Mouse (Mus musculus): ENCODE measurements around the gene Mast4. TPM values are rescaled to one million over a fixed set of nuclear protein-coding genes. Genes with fewer than 3 reads are reported as not detected.

Gene Mast4
- total and polyA plus RNA-seq, 3 experiments = 2.7 to 7.0 TPM; not detected in 1

GRCm38 (mm10) chr13:102728035-102728434, 606.3 kb downstream of the Mast4 start:
- DNase-seq (ENCODE audit: low read depth, low spot score) = peak; percentile 82
- no peaks in the 10 kb centered on the region for H3K79me2 ChIP-seq (ENCODE audit: control insufficient read depth, insufficient read depth, low read length, poor library complexity)
- peaks cover 0 to 17% of the 10 kb centered on the region in 2 experiments; a peak in 2 of 4 replicates for H3K36me3 ChIP-seq (ENCODE audit: control insufficient read depth in 1 of 2, insufficient read depth in 2 of 2, low read length in 2 of 2)
- peaks cover 10 to 13% of the 10 kb centered on the region in 2 experiments for H3K4me1 ChIP-seq (ENCODE audit: control insufficient read depth in 1 of 2, insufficient read depth in 2 of 2, low read length in 2 of 2)
- peak overlapping the region; percentile 24; the same call in 1 of the 2 replicates for H3K9ac ChIP-seq (ENCODE audit: control insufficient read depth, low read depth, low read length, poor library complexity, severe bottlenecking)
- TF ChIP-seq MXI1 (IDR thresholded peaks at IDR 0.05; ENCODE audit: low read depth, low read length) = peak; percentile 24; the same call in 1 of the 2 replicates
- TF ChIP-seq TBP (IDR thresholded peaks at IDR 0.05; ENCODE audit: low read depth, low read length) = 0 out of 2 replicates have a peak, but pooled peaks have one; percentile 44
- TF ChIP-seq POLR2A (IDR thresholded peaks at IDR 0.05; ENCODE audit: control insufficient read depth in 1 of 2, insufficient read depth in 1 of 2, low read depth in 1 of 2, low read length in 2 of 2, poor library complexity in 1 of 2) = no peak
- 0 out of 2 replicates have a peak, but pooled peaks have one; percentile 26 for TF ChIP-seq TCF12 (IDR thresholded peaks at IDR 0.05; ENCODE audit: low read depth, low read length)
- 0 out of 2 replicates have a peak, but pooled peaks have one; percentile 8 for TF ChIP-seq SMC3 (IDR thresholded peaks at IDR 0.05; ENCODE audit: low read depth, low read length)
- TF ChIP-seq JUND (IDR thresholded peaks at IDR 0.05; ENCODE audit: low read depth, low read length) = no peak
- TF ChIP-seq MAX (IDR thresholded peaks at IDR 0.05; ENCODE audit: low read length) = no peak
- TF ChIP-seq CHD1 (IDR thresholded peaks at IDR 0.05; ENCODE audit: low read depth, low read length) = no peak
- TF ChIP-seq ETS1 (IDR thresholded peaks at IDR 0.05; ENCODE audit: low read depth, low read length) = peak; percentile 69
- TF ChIP-seq MYC (IDR thresholded peaks at IDR 0.05; ENCODE audit: low read depth, low read length) = peak; percentile 58; the same call in 1 of the 2 replicates
- TF ChIP-seq MAFK (IDR thresholded peaks at IDR 0.05; ENCODE audit: borderline replicate concordance, low read depth, low read length) = peak; percentile 92
- 0 out of 2 replicates have a peak, but pooled peaks have one; percentile 61 for TF ChIP-seq MAZ (IDR thresholded peaks at IDR 0.05; ENCODE audit: low read depth, low read length)
- peak; percentile 94 for TF ChIP-seq GABPA (IDR thresholded peaks at IDR 0.05; ENCODE audit: low read depth, low read length)
- peak; percentile 24 to 45; a peak in 3 of 4 replicates for TF ChIP-seq EP300 (IDR thresholded peaks at IDR 0.05; ENCODE audit: low read depth in 1 of 2, low read length in 2 of 2)
- peak; percentile 58 for TF ChIP-seq RCOR1 (IDR thresholded peaks at IDR 0.05; ENCODE audit: low read depth, low read length)
- H3K27ac ChIP-seq (ENCODE audit: control insufficient read depth, low read depth, low read length) = peak overlapping the region; percentile 56
- H3K4me3 ChIP-seq (ENCODE audit: control insufficient read depth in 1 of 2, insufficient read depth in 1 of 2, low read depth in 2 of 2, low read length in 2 of 2) = peak overlapping the region in 1 of 2 experiments; percentile 40; a peak in 1 of 4 replicates
- H3K9me3 ChIP-seq (replicated peaks; ENCODE audit: insufficient read depth, low read length) = no peaks in the 10 kb centered on the region
- H3K27me3 ChIP-seq (ENCODE audit: control insufficient read depth in 1 of 2, insufficient read depth in 2 of 2, low read length in 2 of 2) = no peaks in the 10 kb centered on the region

DNA sequence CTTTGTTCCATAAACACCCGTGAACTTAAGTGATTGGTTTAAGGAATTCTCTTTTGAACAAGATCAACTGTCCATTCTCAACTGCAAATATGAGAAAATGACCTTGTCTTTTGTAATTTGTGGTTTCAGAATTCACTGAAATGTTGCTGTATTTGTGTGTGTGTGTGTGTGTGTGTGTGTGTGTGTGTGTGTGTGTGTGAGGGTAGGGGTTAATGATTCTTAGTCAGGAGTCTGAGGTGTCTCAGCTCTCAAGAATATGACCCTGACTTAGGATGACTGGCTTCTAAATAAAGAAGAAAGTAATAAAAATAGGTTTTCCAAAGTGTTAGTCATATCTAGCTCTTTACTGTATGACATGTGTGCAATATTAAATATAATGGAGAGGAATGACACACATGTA, 607.4 kb downstream of the Mast4 start:
- no peak overlapping the region for H3K4me3 ChIP-seq (ENCODE audit: control insufficient read depth in 1 of 2, insufficient read depth in 1 of 2, low read depth in 2 of 2, low read length in 2 of 2)

More for the DNA sequence above, 607.4 kb downstream of the Mast4 start:
- H3K27ac ChIP-seq (ENCODE audit: control insufficient read depth, low read depth, low read length) = no peak overlapping the region
- H3K4me1 ChIP-seq (ENCODE audit: control insufficient read depth in 1 of 2, insufficient read depth in 2 of 2, low read length in 2 of 2) = peaks cover 10 to 13% of the 10 kb centered on the region in 2 experiments
- no peaks in the 10 kb centered on the region for H3K27me3 ChIP-seq (ENCODE audit: control insufficient read depth in 1 of 2, insufficient read depth in 2 of 2, low read length in 2 of 2)
- TF ChIP-seq MEF2A (IDR thresholded peaks at IDR 0.05; ENCODE audit: extremely low read depth, insufficient replicate concordance, low read depth, low read length, poor library complexity, severe bottlenecking) = no peak
- no peak for TF ChIP-seq GATA1 (IDR thresholded peaks at IDR 0.05; ENCODE audit: low read depth, low read length)
- no peak for TF ChIP-seq EP300 (IDR thresholded peaks at IDR 0.05; ENCODE audit: low read depth in 1 of 2, low read length in 2 of 2)
- TF ChIP-seq MAZ (IDR thresholded peaks at IDR 0.05; ENCODE audit: low read depth, low read length) = no peak
- TF ChIP-seq TCF12 (IDR thresholded peaks at IDR 0.05; ENCODE audit: low read depth, low read length) = no peak
- no peak for TF ChIP-seq USF1 (IDR thresholded peaks at IDR 0.05; ENCODE audit: low read depth, low read length)
- no peak for TF ChIP-seq CHD2 (IDR thresholded peaks at IDR 0.05; ENCODE audit: low read length)
- no peak for TF ChIP-seq ETS1 (IDR thresholded peaks at IDR 0.05; ENCODE audit: low read depth, low read length)
- TF ChIP-seq RAD21 (IDR thresholded peaks at IDR 0.05; ENCODE audit: low read depth, low read length) = no peak
- no peak for TF ChIP-seq ELF1 (IDR thresholded peaks at IDR 0.05; ENCODE audit: low read depth, low read length)
- TF ChIP-seq ZMIZ1 (IDR thresholded peaks at IDR 0.05; ENCODE audit: low read depth, low read length) = no peak
- TF ChIP-seq MYB (IDR thresholded peaks at IDR 0.05; ENCODE audit: low read depth, low read length) = no peak
- no peak for TF ChIP-seq ZKSCAN1 (IDR thresholded peaks at IDR 0.05; ENCODE audit: low read depth, low read length)
- no peak for TF ChIP-seq ZC3H11A (IDR thresholded peaks at IDR 0.05; ENCODE audit: low read depth, low read length)
- no peak for TF ChIP-seq CTCF (IDR thresholded peaks at IDR 0.05 in 2 of 3, conservative IDR thresholded peaks at IDR 0.05 in 1 of 3; ENCODE audit: control insufficient read depth in 1 of 3, insufficient read depth in 1 of 3, low read depth in 2 of 3, low read length in 3 of 3, poor library complexity in 1 of 3, severe bottlenecking in 1 of 3)
- TF ChIP-seq POLR2A (IDR thresholded peaks at IDR 0.05; ENCODE audit: control insufficient read depth in 1 of 2, insufficient read depth in 1 of 2, low read depth in 1 of 2, low read length in 2 of 2, poor library complexity in 1 of 2) = no peak
- TF ChIP-seq KAT2A (conservative IDR thresholded peaks at IDR 0.05; ENCODE audit: low read depth, low read length) = no peak
- TF ChIP-seq SMC3 (IDR thresholded peaks at IDR 0.05; ENCODE audit: low read depth, low read length) = no peak
- TF ChIP-seq JUND (IDR thresholded peaks at IDR 0.05; ENCODE audit: low read depth, low read length) = no peak
- no peak for DNase-seq (ENCODE audit: low read depth, low spot score)
- no peak overlapping the region for H3K9ac ChIP-seq (ENCODE audit: control insufficient read depth, low read depth, low read length, poor library complexity, severe bottlenecking)
- H3K36me3 ChIP-seq (ENCODE audit: control insufficient read depth in 1 of 2, insufficient read depth in 2 of 2, low read length in 2 of 2) = peaks cover 0 to 17% of the 10 kb centered on the region in 2 experiments; a peak in 2 of 4 replicates
- H3K79me2 ChIP-seq (ENCODE audit: control insufficient read depth, insufficient read depth, low read length, poor library complexity) = no peaks in the 10 kb centered on the region
- H3K9me3 ChIP-seq (replicated peaks; ENCODE audit: insufficient read depth, low read length) = no peaks in the 10 kb centered on the region

Measured in MEL (cell line).